Mouse (Mus musculus): ENCODE results near the gene Kcnj16. TPM values are rescaled to one million over a fixed set of nuclear protein-coding genes. Genes with fewer than 3 reads are reported as not detected.

Kcnj16 gene
- polyA plus RNA-seq, 1 experiment from 2014 or later = 0.87 TPM

DNA sequence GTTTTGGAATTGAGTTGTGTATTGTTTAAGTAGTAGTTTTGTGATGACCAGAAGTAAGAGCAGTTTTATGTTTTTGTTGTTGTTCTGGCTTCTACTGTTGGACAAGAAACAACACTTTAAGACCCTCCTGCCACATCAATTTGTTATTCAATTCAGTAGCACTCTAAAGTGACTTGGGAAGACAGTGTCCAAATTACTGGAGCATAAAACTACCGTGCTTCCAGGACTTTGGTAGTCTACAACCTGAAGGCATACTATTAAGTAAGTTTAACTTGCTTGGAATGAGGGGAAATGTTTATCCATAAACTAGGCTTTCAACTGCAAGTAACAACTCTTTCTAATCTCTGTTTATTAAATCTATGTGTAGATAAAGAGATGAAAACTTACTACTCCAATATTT lies 17.7 kb downstream of the Kcnj16 start:
- 67% methylated on average over 1 of the region's 1 CpGs for WGBS
- H3K9ac ChIP-seq (replicated peaks; ENCODE audit: low read length) = no peak overlapping the region
- H3K4me1 ChIP-seq (ENCODE audit: control insufficient read depth, insufficient read depth, low read length) = no peaks in the 10 kb centered on the region
- no peaks in the 10 kb centered on the region for H3K27me3 ChIP-seq (ENCODE audit: control insufficient read depth, insufficient read depth, low read length)
- no peak overlapping the region for H3K4me3 ChIP-seq (replicated peaks; ENCODE audit: low read depth, low read length)
- no peak for ATAC-seq (ENCODE audit: low FRiP score, low TSS enrichment)
- no peaks in the 10 kb centered on the region for H3K9me3 ChIP-seq (ENCODE audit: control insufficient read depth, low read length)
- no peak overlapping the region for H3K4me2 ChIP-seq (ENCODE audit: low read length)
- H3K27ac ChIP-seq (replicated peaks; ENCODE audit: low read depth, low read length) = no peak overlapping the region
- H3K36me3 ChIP-seq (ENCODE audit: control insufficient read depth, insufficient read depth, low read length) = no peaks in the 10 kb centered on the region
- no peak for DNase-seq

DNA sequence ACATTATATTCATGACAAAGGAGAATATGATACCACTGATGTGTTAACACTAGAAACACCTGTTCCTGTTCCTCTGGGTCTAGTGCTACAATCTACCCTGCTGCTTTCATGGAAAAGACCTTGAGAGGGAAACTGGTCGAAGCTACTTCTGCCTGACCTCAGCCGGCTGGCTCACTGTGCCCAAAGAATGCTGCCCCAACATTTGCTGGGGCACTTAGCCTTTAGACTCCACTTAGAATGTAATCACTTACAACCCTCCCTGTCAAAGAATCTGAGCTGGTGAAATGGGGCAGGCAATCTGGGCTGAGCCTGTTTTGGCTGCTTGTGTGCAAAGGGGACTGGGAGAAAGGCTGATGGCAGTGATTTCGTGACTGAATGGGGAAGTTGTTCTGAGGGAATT lies 18.1 kb downstream of the Kcnj16 start:
- Histone ChIP-seq H3K27ac (replicated peaks; ENCODE audit: low read depth, low read length) (no peak overlapping the region), H3K4me1 (ENCODE audit: control insufficient read depth, insufficient read depth, low read length) (no peaks in the 10 kb centered on the region), H3K4me2 (ENCODE audit: low read length) (no peak overlapping the region), H3K9ac (replicated peaks; ENCODE audit: low read length) (no peak overlapping the region), H3K27me3 (ENCODE audit: control insufficient read depth, insufficient read depth, low read length) (no peaks in the 10 kb centered on the region), H3K9me3 (ENCODE audit: control insufficient read depth, low read length) (no peaks in the 10 kb centered on the region), H3K4me3 (replicated peaks; ENCODE audit: low read depth, low read length) (no peak overlapping the region), H3K36me3 (ENCODE audit: control insufficient read depth, insufficient read depth, low read length) (no peaks in the 10 kb centered on the region)
- WGBS = 53% methylated on average over 3 of the region's 3 CpGs
- ATAC-seq (ENCODE audit: low FRiP score, low TSS enrichment) (no peak), DNase-seq (no peak)

DNA sequence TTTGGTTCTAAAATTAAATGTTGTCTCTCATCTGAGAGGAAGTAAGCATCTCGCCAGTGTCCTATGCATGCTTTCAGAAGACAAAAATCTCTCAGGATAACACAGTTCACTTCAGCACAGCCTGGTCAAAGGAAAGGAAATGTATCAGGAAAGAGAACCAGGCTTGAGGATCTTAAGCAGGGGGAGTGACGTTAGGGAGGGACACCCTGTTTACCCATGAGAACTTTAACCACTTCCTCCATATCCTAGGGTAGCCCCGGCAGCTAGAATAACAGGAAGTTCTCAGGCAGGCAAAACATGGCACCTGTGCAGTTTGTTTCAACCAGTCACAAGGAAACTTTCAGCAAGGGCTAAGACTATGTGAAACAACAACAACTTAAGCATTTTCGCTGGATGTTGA lies 25.8 kb downstream of the Kcnj16 start:
- Histone ChIP-seq H3K27me3 (ENCODE audit: control insufficient read depth, insufficient read depth, low read length) (no peaks in the 10 kb centered on the region), H3K4me1 (ENCODE audit: control insufficient read depth, insufficient read depth, low read length) (no peaks in the 10 kb centered on the region; the same call in 1 of the 2 replicates), H3K27ac (replicated peaks; ENCODE audit: low read depth, low read length) (no peak overlapping the region), H3K9me3 (ENCODE audit: control insufficient read depth, low read length) (no peaks in the 10 kb centered on the region), H3K9ac (replicated peaks; ENCODE audit: low read length) (no peak overlapping the region), H3K36me3 (ENCODE audit: control insufficient read depth, insufficient read depth, low read length) (no peaks in the 10 kb centered on the region), H3K4me2 (ENCODE audit: low read length) (no peak overlapping the region), H3K4me3 (replicated peaks; ENCODE audit: low read depth, low read length) (no peak overlapping the region)
- no peak for ATAC-seq (ENCODE audit: low FRiP score, low TSS enrichment)
- WGBS = 81% methylated on average over 4 of the region's 4 CpGs
- DNase-seq = no peak

DNA sequence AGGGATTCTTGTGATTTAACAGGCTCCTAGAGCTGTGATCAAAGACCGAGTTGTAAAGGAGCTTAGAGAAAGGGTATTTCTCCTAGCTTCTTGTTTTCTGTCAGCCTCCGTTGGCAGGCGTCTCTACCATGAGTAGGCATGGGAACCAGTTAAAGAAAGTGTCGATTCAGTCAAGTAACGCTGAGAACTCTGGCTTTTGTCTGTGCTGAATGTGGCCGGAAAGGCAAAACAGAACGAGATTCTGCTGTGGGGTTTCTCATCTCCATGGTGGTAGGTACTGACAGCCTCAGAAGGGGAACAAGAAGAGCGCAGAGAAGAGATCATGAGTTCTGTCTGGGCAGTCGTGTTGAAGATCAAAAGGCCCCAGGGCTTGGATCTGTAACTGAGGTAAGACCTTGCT lies 29.4 kb downstream of the Kcnj16 start:
- WGBS = 9% methylated on average over 9 of the region's 9 CpGs
- H3K27me3 ChIP-seq (ENCODE audit: control insufficient read depth, insufficient read depth, low read length) = no peaks in the 10 kb centered on the region
- DNase-seq (peak; percentile 43), ATAC-seq (ENCODE audit: low FRiP score, low TSS enrichment) (no peak)
- no peaks in the 10 kb centered on the region for H3K9me3 ChIP-seq (ENCODE audit: control insufficient read depth, low read length)
- H3K36me3 ChIP-seq (ENCODE audit: control insufficient read depth, insufficient read depth, low read length) = no peaks in the 10 kb centered on the region
- H3K9ac ChIP-seq (replicated peaks; ENCODE audit: low read length) = no peak overlapping the region
- H3K4me2 ChIP-seq (ENCODE audit: low read length) = peak overlapping the region; percentile 7; the same call in 1 of the 2 replicates
- no peak overlapping the region for H3K4me3 ChIP-seq (replicated peaks; ENCODE audit: low read depth, low read length)
- H3K27ac ChIP-seq (replicated peaks; ENCODE audit: low read depth, low read length) = 0 out of 2 replicates have a peak overlapping the region, but pooled peaks have one; percentile 37
- H3K4me1 ChIP-seq (ENCODE audit: control insufficient read depth, insufficient read depth, low read length) = no peaks in the 10 kb centered on the region; the same call in 1 of the 2 replicates

DNA sequence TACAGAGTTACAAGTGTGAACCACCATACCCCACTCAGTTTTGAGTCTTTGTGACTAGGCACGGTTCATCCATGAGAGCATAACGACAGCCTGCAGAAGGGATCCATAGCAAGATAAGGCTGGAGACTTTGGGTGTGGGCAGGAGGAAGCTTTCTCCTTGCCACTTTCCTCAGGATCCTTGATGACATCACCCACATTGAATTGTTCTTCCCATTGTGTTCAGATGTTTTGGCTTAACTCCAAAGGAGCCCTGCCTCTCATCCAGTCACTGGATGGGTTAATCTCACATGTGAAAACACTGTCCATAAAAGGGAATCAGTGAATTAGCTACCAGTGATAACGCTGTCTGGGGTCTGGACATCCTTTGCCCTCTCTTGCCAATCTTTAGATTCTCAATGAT lies 37.3 kb downstream of the Kcnj16 start:
- Histone ChIP-seq H3K9me3 (ENCODE audit: control insufficient read depth, low read length) (no peaks in the 10 kb centered on the region), H3K9ac (replicated peaks; ENCODE audit: low read length) (no peak overlapping the region), H3K27me3 (ENCODE audit: control insufficient read depth, insufficient read depth, low read length) (no peaks in the 10 kb centered on the region), H3K4me2 (ENCODE audit: low read length) (no peak overlapping the region), H3K4me3 (replicated peaks; ENCODE audit: low read depth, low read length) (no peak overlapping the region), H3K36me3 (ENCODE audit: control insufficient read depth, insufficient read depth, low read length) (no peaks in the 10 kb centered on the region), H3K27ac (replicated peaks; ENCODE audit: low read depth, low read length) (no peak overlapping the region), H3K4me1 (ENCODE audit: control insufficient read depth, insufficient read depth, low read length) (no peaks in the 10 kb centered on the region)
- ATAC-seq (ENCODE audit: low FRiP score, low TSS enrichment) (no peak), DNase-seq (no peak)
- WGBS = 85% methylated on average over 3 of the region's 3 CpGs

DNA sequence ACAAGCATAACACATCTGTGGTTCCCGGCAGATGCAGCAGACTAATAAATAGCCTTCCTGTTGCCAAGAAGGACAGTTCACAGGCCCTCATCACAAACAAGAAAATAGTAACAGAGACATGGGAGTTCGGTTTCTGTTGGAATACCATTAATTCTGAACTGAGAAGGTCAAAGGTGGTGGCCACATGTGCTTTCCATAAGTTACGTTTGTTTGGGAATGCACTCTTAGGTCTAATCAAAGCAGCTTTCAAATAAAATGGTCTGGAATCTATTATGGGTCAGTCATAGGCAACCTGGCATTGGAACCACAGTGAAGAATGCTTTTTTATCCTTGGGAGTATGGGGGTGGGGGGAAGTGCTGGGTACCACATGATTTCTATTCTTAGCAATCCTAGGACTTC lies 41.6 kb downstream of the Kcnj16 start:
- H3K9ac ChIP-seq (replicated peaks; ENCODE audit: low read length) = no peak overlapping the region
- no peak overlapping the region for H3K4me3 ChIP-seq (replicated peaks; ENCODE audit: low read depth, low read length)
- no peak overlapping the region for H3K4me2 ChIP-seq (ENCODE audit: low read length)
- no peak overlapping the region for H3K27ac ChIP-seq (replicated peaks; ENCODE audit: low read depth, low read length)
- H3K27me3 ChIP-seq (ENCODE audit: control insufficient read depth, insufficient read depth, low read length) = no peaks in the 10 kb centered on the region
- H3K36me3 ChIP-seq (ENCODE audit: control insufficient read depth, insufficient read depth, low read length) = no peaks in the 10 kb centered on the region
- DNase-seq (no peak), ATAC-seq (ENCODE audit: low FRiP score, low TSS enrichment) (no peak)
- no peaks in the 10 kb centered on the region for H3K9me3 ChIP-seq (ENCODE audit: control insufficient read depth, low read length)
- no peaks in the 10 kb centered on the region for H3K4me1 ChIP-seq (ENCODE audit: control insufficient read depth, insufficient read depth, low read length)
- WGBS = 89% methylated on average over 3 of the region's 3 CpGs

DNA sequence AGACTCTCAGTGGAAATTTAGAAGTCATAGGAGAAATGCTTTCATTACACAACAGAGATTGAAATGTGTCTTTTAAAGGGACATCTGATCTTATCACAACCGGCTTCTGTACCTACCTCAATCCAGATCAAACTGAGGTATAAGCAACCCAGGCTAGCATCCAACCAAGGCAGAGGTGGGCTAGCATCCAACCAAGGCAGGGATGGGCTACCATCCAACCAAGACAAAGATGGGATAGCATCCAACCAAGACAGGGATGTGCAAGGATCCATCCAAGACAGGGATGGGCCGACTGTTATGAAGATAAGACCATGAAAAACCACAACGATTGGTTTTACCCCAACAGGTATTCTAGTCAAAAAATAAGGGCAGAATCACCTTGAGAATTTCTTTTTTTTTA lies 48.4 kb downstream of the Kcnj16 start:
- 92% methylated on average over 3 of the region's 3 CpGs for WGBS
- no peak for ATAC-seq (ENCODE audit: low FRiP score, low TSS enrichment)
- no peak for DNase-seq
- Histone ChIP-seq H3K27ac (replicated peaks; ENCODE audit: low read depth, low read length) (no peak overlapping the region), H3K4me3 (replicated peaks; ENCODE audit: low read depth, low read length) (no peak overlapping the region), H3K9ac (replicated peaks; ENCODE audit: low read length) (no peak overlapping the region), H3K9me3 (ENCODE audit: control insufficient read depth, low read length) (no peaks in the 10 kb centered on the region), H3K4me1 (ENCODE audit: control insufficient read depth, insufficient read depth, low read length) (no peaks in the 10 kb centered on the region), H3K27me3 (ENCODE audit: control insufficient read depth, insufficient read depth, low read length) (no peaks in the 10 kb centered on the region), H3K36me3 (ENCODE audit: control insufficient read depth, insufficient read depth, low read length) (no peaks in the 10 kb centered on the region), H3K4me2 (ENCODE audit: low read length) (no peak overlapping the region)

DNA sequence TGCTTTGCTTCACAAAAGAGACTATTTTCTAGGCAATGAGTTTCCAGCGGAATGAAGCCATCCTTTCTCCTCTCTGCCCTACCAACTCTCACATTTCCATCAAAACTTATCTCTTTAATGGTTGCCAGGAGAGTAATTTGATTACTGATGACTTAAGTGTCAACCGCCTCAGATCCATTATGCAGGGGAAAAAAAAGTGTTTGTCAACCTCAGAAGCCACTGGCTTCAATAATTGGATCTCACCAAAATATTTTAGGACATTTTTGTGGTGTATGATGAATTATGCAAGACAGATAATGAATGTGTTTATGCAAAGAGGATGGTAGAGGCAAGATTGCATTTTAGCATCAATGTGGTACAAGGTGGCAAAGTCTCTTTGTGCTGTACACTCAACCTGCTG lies 52.4 kb downstream of the Kcnj16 start:
- no peaks in the 10 kb centered on the region for H3K36me3 ChIP-seq (ENCODE audit: control insufficient read depth, insufficient read depth, low read length)
- no peaks in the 10 kb centered on the region for H3K4me1 ChIP-seq (ENCODE audit: control insufficient read depth, insufficient read depth, low read length)
- H3K9me3 ChIP-seq (ENCODE audit: control insufficient read depth, low read length) = no peaks in the 10 kb centered on the region
- H3K4me2 ChIP-seq (ENCODE audit: low read length) = no peak overlapping the region
- no peaks in the 10 kb centered on the region for H3K27me3 ChIP-seq (ENCODE audit: control insufficient read depth, insufficient read depth, low read length)
- DNase-seq (no peak), ATAC-seq (ENCODE audit: low FRiP score, low TSS enrichment) (no peak)
- 27% methylated on average over 2 of the region's 2 CpGs for WGBS
- H3K4me3 ChIP-seq (replicated peaks; ENCODE audit: low read depth, low read length) = no peak overlapping the region
- H3K9ac ChIP-seq (replicated peaks; ENCODE audit: low read length) = no peak overlapping the region
- H3K27ac ChIP-seq (replicated peaks; ENCODE audit: low read depth, low read length) = no peak overlapping the region

DNA sequence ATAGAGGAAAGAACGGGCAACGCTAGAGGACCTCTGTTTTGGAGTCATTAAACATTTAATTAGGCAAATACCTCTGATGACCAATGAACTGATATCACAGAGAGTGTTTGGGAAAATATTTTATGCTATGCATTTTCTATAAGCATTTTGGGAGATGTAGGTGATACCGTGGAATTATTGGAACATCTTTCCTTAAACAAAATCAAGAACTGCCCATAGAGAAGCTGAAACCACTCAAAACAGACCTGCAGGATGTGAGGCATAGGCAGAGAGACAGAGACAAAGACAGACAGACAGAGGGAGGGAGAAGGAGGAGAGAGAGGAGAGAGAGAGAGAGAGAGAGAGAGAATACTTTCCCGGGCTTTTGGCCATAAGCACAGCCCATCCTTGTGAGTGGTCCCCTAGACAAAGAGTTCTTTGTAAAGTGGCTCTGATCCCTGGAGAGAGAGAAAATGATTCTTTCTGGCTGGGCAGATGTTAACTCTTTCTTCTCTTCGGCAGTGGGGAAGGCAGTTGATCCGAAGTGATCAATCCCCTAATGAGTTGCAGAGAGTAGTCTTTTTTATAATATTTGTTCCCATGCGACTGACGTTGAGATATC lies 54.9 kb downstream of the Kcnj16 start:
- no peaks in the 10 kb centered on the region for H3K4me1 ChIP-seq (ENCODE audit: control insufficient read depth, insufficient read depth, low read length)
- H3K9me3 ChIP-seq (ENCODE audit: control insufficient read depth, low read length) = no peaks in the 10 kb centered on the region
- DNase-seq = peak; percentile 41
- H3K4me3 ChIP-seq (replicated peaks; ENCODE audit: low read depth, low read length) = no peak overlapping the region
- H3K4me2 ChIP-seq (ENCODE audit: low read length) = no peak overlapping the region
- H3K36me3 ChIP-seq (ENCODE audit: control insufficient read depth, insufficient read depth, low read length) = no peaks in the 10 kb centered on the region
- no peak overlapping the region for H3K9ac ChIP-seq (replicated peaks; ENCODE audit: low read length)
- no peak overlapping the region for H3K27ac ChIP-seq (replicated peaks; ENCODE audit: low read depth, low read length)
- no peaks in the 10 kb centered on the region for H3K27me3 ChIP-seq (ENCODE audit: control insufficient read depth, insufficient read depth, low read length)
- ATAC-seq (ENCODE audit: low FRiP score, low TSS enrichment) = no peak; the same call in 1 of the 2 replicates
- WGBS = 43% methylated on average over 8 of the region's 8 CpGs
